Mouse (Mus musculus): ENCODE measurements at regions not wholly inside any gene's neighbourhood (a gene's known extent, or its start where the extent isn't known, plus 50 kb on each side); places are given as distances from the start of the nearest gene placed in this dataset.

- DNase-seq (ENCODE audit: low spot score in 2 of 2): peak; percentile 8 to 11
Observed at GRCm38 (mm10) chr15:63036241-63036640, 808.7 kb downstream of the Gsdmc2 start.

DNA sequence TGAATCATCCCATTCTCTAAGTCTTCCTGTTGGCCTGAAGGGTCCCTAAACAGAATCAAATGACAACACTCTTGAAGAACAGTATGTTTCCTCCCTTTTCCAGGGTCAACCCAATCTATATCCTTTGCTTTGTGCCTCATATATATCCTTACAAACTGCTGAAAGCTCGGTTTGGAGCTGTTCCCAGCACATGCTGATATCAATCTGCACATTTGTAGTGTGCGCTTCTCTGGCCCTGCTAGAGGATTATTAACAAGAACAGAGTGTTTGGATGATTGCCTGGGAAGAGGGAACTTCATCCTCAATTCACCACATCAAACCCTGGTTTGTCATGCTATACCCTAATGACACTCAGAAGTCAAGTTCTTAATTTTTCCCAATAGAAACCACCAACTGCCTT lies 824.2 kb downstream of the Gsdmc2 start:
- DNase-seq (ENCODE audit: low spot score in 2 of 2): no peak

DNA sequence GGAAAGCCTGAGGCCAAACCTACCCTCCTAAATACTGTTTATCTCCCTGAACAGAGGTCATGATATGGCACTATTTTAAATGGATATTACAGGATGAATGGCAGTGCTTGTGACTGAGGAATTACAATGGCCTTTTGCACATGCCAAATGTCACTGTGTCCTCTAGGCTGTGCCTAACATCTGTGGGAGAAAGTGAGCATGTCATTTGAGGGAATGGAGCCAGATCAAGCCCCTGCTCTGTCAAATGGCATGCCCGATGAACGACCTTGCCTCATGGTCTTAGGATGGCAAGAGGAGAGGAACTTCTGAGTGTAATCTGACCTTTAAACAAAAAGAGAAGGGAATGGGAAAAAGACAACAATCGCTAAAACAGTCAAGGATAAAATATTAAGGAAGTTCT lies 827.0 kb downstream of the Gsdmc2 start:
- DNase-seq (ENCODE audit: low spot score in 2 of 2): no peak

- no peak for DNase-seq (ENCODE audit: low spot score in 2 of 2)
Observed at GRCm38 (mm10) chr15:63006471-63007228, 838.3 kb downstream of the Gsdmc2 start.

- DNase-seq (ENCODE audit: low spot score in 2 of 2): no peak
Observed at GRCm38 (mm10) chr15:62994691-62995090, 850.3 kb downstream of the Gsdmc2 start.

GRCm38 (mm10) chr15:62986871-62987270 lies 858.1 kb downstream of the Gsdmc2 start:
- no peak for DNase-seq (ENCODE audit: low spot score in 2 of 2)

DNA sequence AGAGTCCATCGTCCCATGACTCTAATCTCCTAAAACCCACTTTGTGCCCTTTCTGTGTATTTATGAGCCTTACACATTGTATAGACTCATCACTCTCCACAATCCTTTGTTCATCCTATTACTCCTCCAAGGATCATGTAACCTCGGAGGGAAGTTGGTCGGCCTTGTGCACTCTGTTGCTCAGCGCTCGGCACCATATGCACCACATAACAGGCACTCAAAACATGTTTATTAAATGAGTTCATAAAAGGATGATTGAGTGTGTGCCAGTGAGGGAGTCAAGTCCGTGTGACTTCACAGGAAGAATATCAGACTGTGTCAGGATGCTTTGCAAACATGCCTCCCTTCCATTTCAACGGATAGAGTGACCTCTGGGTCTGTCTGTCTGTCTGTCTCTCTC lies 858.8 kb downstream of the Gsdmc2 start:
- DNase-seq (ENCODE audit: low spot score in 2 of 2): no peak

DNA sequence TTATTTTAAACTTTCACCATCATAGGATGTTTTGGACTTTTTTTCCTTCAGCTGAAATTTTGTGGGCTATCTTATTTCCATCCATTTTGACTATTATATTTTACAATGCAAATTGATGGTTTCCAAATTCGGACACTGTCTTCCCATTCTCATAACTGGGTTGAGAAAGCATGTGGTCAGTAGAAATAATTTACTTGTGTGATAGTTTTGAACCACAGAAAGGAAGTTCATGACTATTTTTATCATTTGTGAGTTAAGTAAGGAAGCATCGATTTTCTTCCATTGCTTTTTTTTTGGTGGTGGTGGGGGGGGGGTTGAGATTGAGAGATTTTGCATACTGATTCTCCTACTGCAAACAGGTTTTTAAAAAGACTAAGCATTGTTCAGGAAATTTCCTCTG lies 874.4 kb downstream of the Gsdmc2 start:
- no peak for DNase-seq (ENCODE audit: low spot score in 2 of 2)

- DNase-seq (ENCODE audit: low spot score in 2 of 2): no peak
Observed at GRCm38 (mm10) chr15:62962681-62963080, 882.3 kb downstream of the Gsdmc2 start.

- no peak for DNase-seq (ENCODE audit: low spot score in 2 of 2)
Observed at GRCm38 (mm10) chr15:62960623-62961022, 884.4 kb downstream of the Gsdmc2 start.

DNA sequence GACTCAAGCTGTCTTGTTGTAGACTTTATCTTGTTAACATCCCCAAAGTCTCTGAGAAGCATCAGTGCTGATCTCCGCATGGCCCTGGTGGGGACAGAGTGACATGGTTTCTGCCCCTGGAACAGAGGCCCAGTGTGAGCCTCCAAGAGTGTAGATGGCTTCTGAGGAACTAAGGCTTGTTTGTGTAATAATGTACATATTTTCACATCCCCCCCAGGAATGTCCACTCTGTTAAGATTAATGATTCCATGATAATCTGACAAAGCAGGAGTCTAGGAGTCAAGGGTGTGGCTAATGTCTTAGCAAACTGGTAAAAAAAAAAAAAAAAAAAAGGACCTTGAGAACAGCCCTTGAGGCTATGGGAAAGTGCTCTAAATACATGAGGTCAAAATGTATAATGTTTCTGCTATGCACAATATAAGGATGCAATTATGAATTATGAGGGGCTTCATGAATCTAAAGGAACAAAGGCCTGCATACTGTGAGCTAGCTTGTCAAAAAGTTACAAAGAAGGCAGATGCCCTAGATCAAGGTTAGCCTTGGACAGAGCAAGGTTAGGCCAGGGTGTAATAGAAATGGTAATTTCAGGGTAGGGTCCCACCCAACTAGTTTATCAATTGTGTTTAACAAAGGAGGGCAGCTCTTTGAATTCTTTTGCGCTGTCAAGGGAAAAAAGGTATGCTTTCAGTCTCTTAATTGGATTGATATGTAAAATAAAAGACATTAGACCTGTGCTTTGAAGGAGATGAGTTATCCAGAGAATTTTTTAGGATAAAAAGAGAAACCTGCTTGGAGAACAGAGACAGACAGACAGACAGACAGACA lies 886.3 kb downstream of the Gsdmc2 start:
- no peak for DNase-seq (ENCODE audit: low spot score in 2 of 2)

GRCm38 (mm10) chr15:62954889-62955288 lies 890.1 kb downstream of the Gsdmc2 start:
- peak in 1 of 2 experiments; percentile 12 for DNase-seq (ENCODE audit: low spot score in 2 of 2)

GRCm38 (mm10) chr15:62954322-62954820 lies 890.6 kb downstream of the Gsdmc2 start:
- no peak for DNase-seq (ENCODE audit: low spot score in 2 of 2)

DNA sequence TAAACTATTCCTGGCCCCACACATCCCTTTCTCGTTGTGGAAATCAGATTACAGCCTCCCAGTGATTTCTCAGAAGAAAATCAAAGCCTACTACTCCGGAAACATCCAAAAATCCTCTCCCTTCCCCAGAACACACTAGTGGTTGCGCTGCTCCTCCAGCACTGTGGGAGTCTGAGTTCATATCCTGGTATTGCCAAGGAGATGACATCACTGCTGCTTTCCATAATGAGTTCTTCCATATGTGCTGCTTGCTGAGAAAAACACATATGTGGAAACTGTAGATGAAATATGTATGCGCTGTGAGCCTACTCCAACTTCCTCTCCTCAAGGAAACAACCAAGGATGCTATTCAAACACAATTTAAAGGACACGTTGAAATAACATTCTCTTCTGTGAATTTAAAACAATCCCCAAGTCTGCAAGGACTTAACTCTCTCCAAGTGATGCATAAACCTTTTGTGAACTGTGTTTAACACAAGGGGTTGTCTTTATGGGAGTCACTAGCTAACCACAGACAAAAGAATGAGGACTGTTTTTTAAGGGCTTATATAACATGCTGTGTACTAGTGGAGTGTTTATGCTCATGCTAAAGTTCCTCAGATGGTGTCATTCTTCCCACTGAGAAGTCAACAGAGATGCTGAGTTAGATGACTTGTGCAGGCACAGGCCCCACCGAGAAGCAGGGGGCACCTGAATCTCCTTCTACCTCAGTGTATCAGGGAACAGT lies 891.6 kb downstream of the Gsdmc2 start:
- peak; percentile 12 to 44 for DNase-seq (ENCODE audit: low spot score in 2 of 2)

DNA sequence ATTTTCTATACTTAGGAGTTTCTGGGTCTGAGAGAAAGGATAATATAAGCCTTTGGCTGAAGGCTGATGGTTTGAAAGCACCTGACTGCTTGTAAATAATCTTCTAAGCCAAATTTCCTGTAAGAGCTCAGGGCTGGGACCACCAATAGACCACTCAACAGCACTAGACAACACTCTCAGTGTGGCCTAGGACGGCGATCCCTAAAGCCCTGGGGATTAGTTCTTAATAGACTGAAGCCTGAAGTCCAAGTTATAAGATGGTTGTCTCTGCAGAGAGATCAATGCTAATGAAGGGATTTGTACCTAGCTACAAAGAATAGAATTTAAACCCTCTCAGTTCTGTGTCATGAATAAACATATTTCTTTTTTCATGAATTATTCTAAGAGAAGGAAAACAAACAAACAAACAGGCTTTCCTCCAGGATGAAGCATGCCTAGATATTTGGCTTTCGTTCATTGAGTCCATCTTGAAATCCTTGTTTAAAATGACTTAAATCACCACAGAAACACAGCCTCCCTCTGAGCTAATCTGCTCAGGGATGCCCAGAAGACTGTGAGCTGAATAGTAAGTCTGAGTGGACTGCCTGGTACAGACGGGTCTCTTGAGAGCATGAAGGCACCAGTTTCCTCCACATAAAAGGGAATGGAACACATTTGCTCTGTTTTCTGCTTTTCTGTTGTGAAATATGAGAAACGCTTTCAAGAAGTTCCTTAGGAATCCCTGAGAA lies 892.3 kb downstream of the Gsdmc2 start:
- no peak for DNase-seq (ENCODE audit: low spot score in 2 of 2)

GRCm38 (mm10) chr15:62939416-62939815 lies 905.6 kb downstream of the Gsdmc2 start:
- no peak for DNase-seq (ENCODE audit: low spot score in 2 of 2)

DNA sequence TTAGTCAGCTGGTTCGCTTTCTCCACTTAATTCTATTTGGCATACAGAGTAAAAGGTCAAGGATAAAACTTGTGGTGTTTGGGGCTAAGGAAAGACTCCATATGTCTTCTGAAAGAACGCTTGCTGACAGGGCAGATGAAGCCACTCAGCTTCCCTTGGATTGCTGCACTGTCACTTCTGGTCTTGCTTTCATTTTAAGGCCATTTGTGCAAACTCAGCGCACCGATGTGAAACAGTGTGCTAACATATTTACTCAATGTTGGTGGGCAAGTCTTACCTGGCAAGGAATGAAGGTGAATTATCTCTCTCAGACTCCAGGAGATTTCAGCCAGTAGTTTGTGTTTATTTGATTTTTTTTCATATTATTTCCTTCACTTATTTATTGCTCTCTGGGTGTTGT lies 907.2 kb downstream of the Gsdmc2 start:
- no peak for DNase-seq (ENCODE audit: low spot score in 2 of 2)

GRCm38 (mm10) chr15:62934522-62935189 lies 910.3 kb downstream of the Gsdmc2 start:
- DNase-seq (ENCODE audit: low spot score in 2 of 2): no peak

DNA sequence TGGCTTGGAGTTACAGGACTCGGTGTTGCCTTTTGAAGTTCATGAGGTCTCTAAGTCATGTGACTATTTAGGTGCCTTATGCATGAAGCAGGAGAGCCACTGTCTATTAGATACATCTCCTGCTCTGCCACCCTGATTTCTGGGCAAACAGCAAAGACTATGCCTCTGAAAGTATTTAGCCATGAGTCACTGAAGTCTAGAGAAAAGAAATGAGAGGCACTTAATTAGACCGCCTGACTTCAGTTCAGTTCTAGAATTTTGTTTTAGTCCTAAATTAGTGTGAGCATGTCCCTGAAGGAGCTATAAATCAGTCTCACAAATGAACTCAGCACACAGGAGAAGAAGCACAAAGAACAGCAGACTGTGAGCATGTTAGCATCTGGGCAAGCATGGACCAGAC lies 924.5 kb downstream of the Gsdmc2 start:
- DNase-seq (ENCODE audit: low spot score in 2 of 2): no peak

- DNase-seq (ENCODE audit: low spot score in 2 of 2): peak; percentile 5 to 24
Observed at GRCm38 (mm10) chr15:62919264-62919663, 925.7 kb downstream of the Gsdmc2 start.
